In the genomic region with DNA sequence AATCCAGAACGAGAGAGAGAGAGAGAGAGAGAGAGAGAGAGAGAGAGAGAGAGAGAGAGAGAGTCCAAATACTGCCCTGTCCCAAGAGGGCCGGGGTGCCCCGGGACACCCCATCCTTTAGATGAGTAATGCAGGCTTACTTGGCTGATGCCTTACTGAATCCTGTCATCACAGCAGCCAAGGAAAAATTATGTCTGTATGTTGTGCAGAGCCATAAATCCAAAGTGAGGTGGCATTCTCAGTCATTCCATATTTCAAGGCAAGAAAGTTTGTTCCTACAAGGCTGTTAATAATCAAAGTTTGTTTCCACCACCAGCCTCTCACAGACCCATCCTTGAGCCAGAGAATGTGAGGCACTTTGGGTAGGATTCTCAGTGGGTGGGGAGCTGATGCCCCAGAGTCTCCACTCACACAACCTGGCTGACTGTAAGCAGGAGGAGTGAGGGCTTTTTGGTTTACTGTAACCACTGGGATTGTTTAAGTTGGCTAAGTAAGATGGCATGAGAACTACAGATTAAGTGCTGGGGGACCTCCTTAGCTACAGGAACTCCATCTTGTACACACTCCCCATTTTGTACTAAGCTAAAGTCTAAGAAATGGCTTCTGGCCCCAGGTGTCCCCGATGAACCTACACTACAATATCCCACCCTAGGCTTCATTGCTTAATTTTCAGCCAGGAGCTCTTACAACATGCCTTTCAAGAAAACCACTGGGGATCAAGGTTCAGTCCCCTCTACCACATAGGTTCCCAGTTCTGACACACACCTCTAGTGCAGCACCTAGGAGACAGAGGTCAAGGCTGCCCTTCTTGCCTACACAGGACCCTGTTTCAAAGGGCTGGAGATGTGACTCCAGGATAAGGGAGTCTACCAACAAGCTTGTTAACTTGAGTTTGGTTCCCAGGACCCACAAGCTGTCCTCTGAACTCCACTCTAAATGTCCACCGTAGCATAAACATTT, we compare ENCODE assay signal across 13 mouse cellular contexts. TPM values are rescaled to one million over a fixed set of nuclear protein-coding genes. Genes with fewer than 3 reads are reported as not detected.
DNase-seq lines count a peak whose midpoint lies in the region; ATAC-seq and TF ChIP-seq lines count a peak whose summit lies in the region.
"Had no signal": no experiment of that assay in that cellular context is flagged by ENCODE, and none has a peak within 500 bp of the region (broad histone marks: within the 10 kb centered on the region; RNA-seq: fewer than 3 reads in every experiment).

No protein-coding gene starts in this region.

- DNase-seq in adrenal gland, adult 2 months: peak; percentile 17
- no peak for DNase-seq in adrenal gland, adult 8-10 months
- no peak for DNase-seq in heart, postnatal 4 days
- DNase-seq in kidney, postnatal 0 days (ENCODE audit: low spot score): no peak
- DNase-seq in kidney, adult 11 months: no peak
- DNase-seq in adipocyte (ENCODE audit: low spot score): peak; percentile 7
- DNase-seq in layer of hippocampus, adult 9-11 months: no peak
- DNase-seq: gastrocnemius, postnatal 36 days; liver, embryonic 13.5 days; right cerebral cortex, postnatal 4 days had no signal

- no peak overlapping the region for H3K4me2 ChIP-seq in heart, embryonic 15.5 days
- H3K4me2 ChIP-seq in kidney, postnatal 0 days (ENCODE audit: low read length): no peak overlapping the region
- H3K4me2 ChIP-seq: forebrain, embryonic 12.5 days; liver, embryonic 13.5 days had no signal

- H3K27me3 ChIP-seq in heart, embryonic 15.5 days: no peaks in the 10 kb centered on the region
- no peaks in the 10 kb centered on the region for H3K27me3 ChIP-seq in kidney, postnatal 0 days (ENCODE audit: insufficient read depth, low read length)
- H3K27me3 ChIP-seq: CH12.LX; liver, embryonic 13.5 days had no signal

- no peaks in the 10 kb centered on the region for H3K9me3 ChIP-seq in heart, embryonic 15.5 days (replicated peaks)
- 0 out of 2 replicates have a peak, but pooled peaks cover 3% of the 10 kb centered on the region for H3K9me3 ChIP-seq in kidney, postnatal 0 days (replicated peaks; ENCODE audit: low read length)
- H3K9me3 ChIP-seq: forebrain, embryonic 12.5 days; liver, embryonic 13.5 days had no signal

- H3K4me3 ChIP-seq in heart, embryonic 15.5 days: no peak overlapping the region
- H3K4me3 ChIP-seq in kidney, postnatal 0 days (replicated peaks; ENCODE audit: low read depth, low read length): no peak overlapping the region
- H3K4me3 ChIP-seq: forebrain, embryonic 12.5 days; liver, embryonic 13.5 days had no signal

- H3K36me3 ChIP-seq in heart, embryonic 15.5 days: no peaks in the 10 kb centered on the region
- H3K36me3 ChIP-seq in kidney, postnatal 0 days (ENCODE audit: insufficient read depth, low read length): no peaks in the 10 kb centered on the region
- H3K36me3 ChIP-seq: forebrain, embryonic 12.5 days; liver, embryonic 13.5 days had no signal

- 0 out of 2 replicates have a peak, but pooled peaks cover 4% of the 10 kb centered on the region for H3K4me1 ChIP-seq in heart, embryonic 15.5 days (replicated peaks)
- H3K4me1 ChIP-seq in kidney, postnatal 0 days (replicated peaks; ENCODE audit: insufficient read depth, low read length): no peaks in the 10 kb centered on the region

- peak overlapping the region; percentile 65 for H3K27ac ChIP-seq in heart, embryonic 15.5 days
- peak overlapping the region; percentile 10; the same call in 1 of the 2 replicates for H3K27ac ChIP-seq in kidney, postnatal 0 days
- H3K27ac ChIP-seq: forebrain, embryonic 12.5 days; liver, embryonic 13.5 days had no signal

- no peak for ATAC-seq in heart, embryonic 15.5 days (replicated peaks; ENCODE audit: insufficient number of reproducible peaks, insufficient read depth, low FRiP score, low read depth)
- ATAC-seq in kidney, postnatal 0 days (replicated peaks; ENCODE audit: low FRiP score, low read depth): no peak

- 68% methylated on average over 5 of the region's 5 CpGs for WGBS in heart, embryonic 15.5 days
- 72% methylated on average over 5 of the region's 5 CpGs for WGBS in kidney, postnatal 0 days

- no peak overlapping the region for H3K9ac ChIP-seq in heart, embryonic 15.5 days
- no peak overlapping the region for H3K9ac ChIP-seq in kidney, postnatal 0 days (ENCODE audit: low read depth, low read length)
- H3K9ac ChIP-seq: forebrain, embryonic 12.5 days; liver, embryonic 13.5 days had no signal

- TF ChIP-seq CTCF in kidney, postnatal 0 days (IDR thresholded peaks at IDR 0.05; ENCODE audit: low read depth): no peak

RNA-seq across cellular contexts. Expression of a gene that starts 37.0 kb away (rescaled TPM):
- total RNA-seq in adrenal gland, adult 2 months (2021): 10 to 100 TPM; 32.1 to 46.3 TPM
- 16.4 and 16.6 TPM in 2 replicates for polyA plus RNA-seq in adrenal gland, adult 2 months (2012; rRNA removed)
- 10 to 100 TPM; 38.0 to 54.0 (median 45.8) TPM for total RNA-seq in adrenal gland, adult 8-10 months (2022)
- 7.5 and 8.7 TPM in 2 replicates for polyA plus RNA-seq in heart, embryonic 15.5 days (2015; fragmentation: Nextera tagmentation; extraction: Ambion mirVana)
- 10 to 100 TPM; 44.7 to 50.9 TPM for total RNA-seq in heart, postnatal 4 days (2021)
- polyA plus RNA-seq in kidney, postnatal 0 days (2015; fragmentation: Nextera tagmentation; extraction: Ambion mirVana): 5.4 and 5.6 TPM in 2 replicates

Comparison
In these comparisons a context has a peak if more than half of its experiments do, and no peak if none do; other contexts are left out.
1. DNase-seq: peak in adrenal gland, adult 2 months (single experiment) and adipocyte (single experiment); none in adrenal gland, adult 8-10 months (single experiment), heart, postnatal 4 days (single experiment), kidney, postnatal 0 days (single experiment), kidney, adult 11 months (single experiment) and layer of hippocampus, adult 9-11 months (single experiment).